Mouse (Mus musculus) C2C12 (cell line): ENCODE measurements around the gene Rarb.

Experiments used
- CTCF ChIP-seq: IDR thresholded peaks from one replicate; pipeline ENCODE4 v1.5.1; 2011; ENCODE audit not compliant: control insufficient read depth, insufficient read depth, insufficient read length
- MYOG ChIP-seq: IDR thresholded peaks from one replicate; pipeline ENCODE4 v1.6.1; 2011; ENCODE audit not compliant: control insufficient read depth, insufficient read length; ENCODE audit errors: extremely low read depth

- TF ChIP-seq MYOG (no peak), CTCF (no peak)
Measured at GRCm38 (mm10) chr14:16525137-16525924, 293.6 kb downstream of the Rarb start.
